Mouse (Mus musculus): ENCODE results near the gene Nudt7. TPM values are rescaled to one million over a fixed set of nuclear protein-coding genes. Genes with fewer than 3 reads are reported as not detected.

The Nudt7 gene
- polyA plus RNA-seq, 1 experiment from 2014 or later = 22.0 TPM

DNA sequence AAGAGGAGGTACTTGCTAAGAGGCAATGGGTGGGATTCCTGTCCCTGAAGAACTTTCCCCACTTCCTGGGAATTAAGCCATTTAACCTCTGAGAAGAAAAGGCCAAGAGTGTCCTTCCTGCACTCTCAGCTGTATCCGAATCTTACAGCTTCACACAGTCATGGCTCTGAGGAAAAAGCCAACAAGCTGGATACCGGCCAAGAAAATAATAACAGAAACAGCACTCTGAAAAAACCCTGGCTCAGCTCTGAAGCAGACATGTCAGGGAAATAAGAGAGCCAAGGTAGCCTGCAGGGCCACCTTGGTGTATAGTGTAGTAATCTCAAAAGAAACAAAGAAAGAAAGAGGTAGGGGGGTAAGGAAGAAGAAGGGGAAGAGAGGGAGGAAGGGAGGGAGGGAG, 65.6 kb downstream of the Nudt7 start:
- TF ChIP-seq EP300 (IDR thresholded peaks at IDR 0.05) (no peak), CTCF (IDR thresholded peaks at IDR 0.05) (no peak)
- ATAC-seq (no peak), DNase-seq (ENCODE audit: low spot score) (no peak)
- 40% methylated on average over 2 of the region's 2 CpGs for WGBS
- no peaks in the 10 kb centered on the region; the same call in 1 of the 2 replicates for H3K27me3 ChIP-seq (replicated peaks; ENCODE audit: insufficient read depth, low read length)
- H3K4me2 ChIP-seq (replicated peaks; ENCODE audit: low read depth, low read length) = no peak overlapping the region
- no peaks in the 10 kb centered on the region for H3K9me3 ChIP-seq (ENCODE audit: low read length)
- H3K4me3 ChIP-seq (ENCODE audit: low read depth, low read length) = no peak overlapping the region
- no peak overlapping the region for H3K27ac ChIP-seq (ENCODE audit: low read length)
- H3K9ac ChIP-seq (replicated peaks; ENCODE audit: low read depth) = no peak overlapping the region
- no peaks in the 10 kb centered on the region for H3K4me1 ChIP-seq (ENCODE audit: insufficient read depth, low read depth, low read length)
- no peaks in the 10 kb centered on the region for H3K36me3 ChIP-seq (ENCODE audit: insufficient read depth, low read length)

Other genes with a start within 250 kb of the Nudt7 start
- 0.06 and 0.20 TPM in 2 replicates for gene Vat1l, start 72.1 kb downstream of the Nudt7 start, polyA plus RNA-seq (2015; fragmentation: Nextera tagmentation; extraction: Ambion mirVana)

All from lung, postnatal 0 days (tissue).